Mouse (Mus musculus): ENCODE results near the gene Grcc10.

DNA sequence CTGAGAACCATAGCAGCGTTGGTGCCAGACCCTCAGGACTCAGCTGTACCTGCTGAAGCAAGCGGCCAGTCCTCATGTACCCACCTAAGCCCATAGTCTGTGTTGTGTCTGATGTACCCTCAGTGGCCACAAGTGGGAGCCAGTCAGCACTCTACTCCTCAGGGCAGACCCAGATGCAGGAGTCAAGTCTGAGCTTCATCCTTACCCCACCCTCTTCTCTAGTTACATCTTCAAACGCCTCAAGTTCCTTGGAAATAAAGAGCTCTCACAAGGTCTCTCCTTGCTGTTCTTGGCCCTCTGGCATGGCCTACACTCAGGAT, 38.4 kb downstream of the Grcc10 start:
- no peak for TF ChIP-seq POLR2A (IDR thresholded peaks at IDR 0.05; ENCODE audit: insufficient read length, low read depth)
- TF ChIP-seq TCF12 (IDR thresholded peaks at IDR 0.05; ENCODE audit: insufficient read depth, poor library complexity, severe bottlenecking) = no peak
- no peak for TF ChIP-seq CEBPB (IDR thresholded peaks at IDR 0.05; ENCODE audit: insufficient read depth, poor library complexity, severe bottlenecking)
- no peak for TF ChIP-seq E2F4 (IDR thresholded peaks at IDR 0.05; ENCODE audit: insufficient read depth)
- no peak for TF ChIP-seq MYOG (IDR thresholded peaks at IDR 0.05; ENCODE audit: control insufficient read depth in 1 of 3, insufficient read depth in 1 of 3, insufficient read length in 2 of 3, low read depth in 2 of 3)
- no peak for TF ChIP-seq POLR2AphosphoS2 (IDR thresholded peaks at IDR 0.05; ENCODE audit: insufficient read length, low read depth)
